Mouse (Mus musculus): ENCODE results near the gene Gm20390. TPM values are rescaled to one million over a fixed set of nuclear protein-coding genes. Genes with fewer than 3 reads are reported as not detected.

Gm20390 gene
- polyA plus RNA-seq, 1 experiment from 2014 or later, result 360 TPM

DNA sequence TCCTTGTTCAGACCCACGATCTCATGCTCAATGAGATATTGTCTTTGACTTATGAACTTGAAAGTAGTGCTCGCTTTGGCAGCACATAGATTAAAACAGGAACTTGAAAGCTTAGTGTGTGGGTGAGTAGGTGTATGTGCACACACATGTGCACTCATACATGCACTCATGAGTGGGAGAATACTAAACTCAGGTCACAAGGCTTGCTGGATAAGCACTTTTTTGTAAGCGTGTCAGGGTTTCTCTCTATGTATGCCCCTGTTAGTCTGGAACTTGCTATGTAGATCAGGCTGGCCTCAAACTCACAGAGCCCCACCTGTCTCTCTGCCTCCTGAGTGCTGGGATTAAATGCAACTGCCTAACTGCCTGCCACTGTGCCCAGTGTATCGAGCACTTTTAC is 18.9 kb upstream of the Gm20390 start:
- Histone ChIP-seq H3K9ac (replicated peaks) (no peak overlapping the region), H3K27me3 (no peaks in the 10 kb centered on the region), H3K36me3 (no peaks in the 10 kb centered on the region), H3K4me1 (replicated peaks) (no peaks in the 10 kb centered on the region), H3K4me3 (replicated peaks) (no peak overlapping the region), H3K4me2 (replicated peaks) (no peak overlapping the region), H3K27ac (no peak overlapping the region), H3K9me3 (no peaks in the 10 kb centered on the region)
- no peak for ATAC-seq
- 92% methylated on average over 4 of the region's 4 CpGs for WGBS

DNA sequence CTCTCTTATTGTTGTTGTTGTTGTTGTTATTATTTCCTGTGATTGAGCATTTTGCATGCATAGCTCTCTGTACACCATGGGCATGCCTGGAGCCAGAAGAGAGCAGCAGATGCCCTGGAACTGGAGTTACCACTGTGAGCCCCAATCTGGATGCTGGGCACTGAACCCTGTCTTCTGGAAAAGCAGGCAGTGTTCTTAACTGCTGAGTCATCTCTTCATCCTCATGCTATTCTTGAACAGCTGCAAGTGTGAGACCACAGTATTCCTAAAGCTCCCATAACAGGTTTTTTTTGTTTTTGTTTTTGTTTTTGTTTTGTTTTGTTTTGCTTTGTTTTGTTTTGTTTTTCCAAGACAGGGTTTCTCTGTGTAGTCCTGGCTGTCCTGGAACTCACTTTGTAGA is 18.2 kb upstream of the Gm20390 start:
- H3K36me3 ChIP-seq, result no peaks in the 10 kb centered on the region
- no peaks in the 10 kb centered on the region for H3K4me1 ChIP-seq (replicated peaks)
- H3K4me3 ChIP-seq (replicated peaks), result no peak overlapping the region
- no peak for ATAC-seq
- H3K9me3 ChIP-seq, result no peaks in the 10 kb centered on the region
- H3K27me3 ChIP-seq, result no peaks in the 10 kb centered on the region
- H3K9ac ChIP-seq (replicated peaks), result no peak overlapping the region
- no peak overlapping the region for H3K4me2 ChIP-seq (replicated peaks)
- H3K27ac ChIP-seq, result no peak overlapping the region

GRCm38 (mm10) chr11:93985265-93985664 is 17.2 kb upstream of the Gm20390 start:
- Histone ChIP-seq H3K9ac (replicated peaks) (no peak overlapping the region), H3K4me3 (replicated peaks) (no peak overlapping the region), H3K36me3 (no peaks in the 10 kb centered on the region), H3K9me3 (no peaks in the 10 kb centered on the region), H3K27me3 (no peaks in the 10 kb centered on the region), H3K4me1 (replicated peaks) (no peaks in the 10 kb centered on the region), H3K27ac (no peak overlapping the region), H3K4me2 (replicated peaks) (no peak overlapping the region)
- ATAC-seq, result no peak
- 84% methylated on average over 5 of the region's 5 CpGs for WGBS

- no peak for ATAC-seq
- WGBS, result 93% methylated on average over 3 of the region's 3 CpGs
- Histone ChIP-seq H3K9me3 (no peaks in the 10 kb centered on the region), H3K4me3 (replicated peaks) (no peak overlapping the region), H3K27me3 (no peaks in the 10 kb centered on the region), H3K4me2 (replicated peaks) (no peak overlapping the region), H3K9ac (replicated peaks) (no peak overlapping the region), H3K27ac (no peak overlapping the region), H3K36me3 (no peaks in the 10 kb centered on the region), H3K4me1 (replicated peaks) (no peaks in the 10 kb centered on the region)
These were observed 16.5 kb upstream of the Gm20390 start for GRCm38 (mm10) chr11:93984619-93985018.

GRCm38 (mm10) chr11:93979502-93980049 is 11.5 kb upstream of the Gm20390 start:
- WGBS, result 62% methylated on average over 6 of the region's 6 CpGs

GRCm38 (mm10) chr11:93972951-93973350 is 4.9 kb upstream of the Gm20390 start:
- Histone ChIP-seq H3K4me3 (replicated peaks) (no peak overlapping the region), H3K27me3 (no peaks in the 10 kb centered on the region), H3K4me2 (replicated peaks) (no peak overlapping the region), H3K9me3 (no peaks in the 10 kb centered on the region), H3K27ac (no peak overlapping the region), H3K36me3 (no peaks in the 10 kb centered on the region), H3K4me1 (replicated peaks) (peaks cover 9% of the 10 kb centered on the region), H3K9ac (replicated peaks) (no peak overlapping the region)
- no peak for ATAC-seq
- 92% methylated on average over 5 of the region's 5 CpGs for WGBS

More at GRCm38 (mm10) chr11:93979502-93980049, 11.5 kb upstream of the Gm20390 start:
- no peaks in the 10 kb centered on the region for H3K36me3 ChIP-seq
- H3K4me2 ChIP-seq (replicated peaks), result no peak overlapping the region
- H3K27me3 ChIP-seq, result no peaks in the 10 kb centered on the region
- H3K27ac ChIP-seq, result no peak overlapping the region
- no peak overlapping the region for H3K4me3 ChIP-seq (replicated peaks)
- H3K9ac ChIP-seq (replicated peaks), result no peak overlapping the region
- no peaks in the 10 kb centered on the region for H3K9me3 ChIP-seq
- ATAC-seq, result no peak
- no peaks in the 10 kb centered on the region for H3K4me1 ChIP-seq (replicated peaks)

- ATAC-seq, result no peak
- Histone ChIP-seq H3K4me2 (replicated peaks) (no peak overlapping the region), H3K4me3 (replicated peaks) (no peak overlapping the region), H3K27ac (no peak overlapping the region), H3K9me3 (no peaks in the 10 kb centered on the region), H3K27me3 (no peaks in the 10 kb centered on the region), H3K36me3 (peaks cover 14% of the 10 kb centered on the region), H3K4me1 (replicated peaks) (peaks cover 31% of the 10 kb centered on the region), H3K9ac (replicated peaks) (no peak overlapping the region)
- WGBS, result 65% methylated on average over 1 of the region's 1 CpGs
These were observed 1.7 kb upstream of the Gm20390 start for GRCm38 (mm10) chr11:93969799-93970198.

DNA sequence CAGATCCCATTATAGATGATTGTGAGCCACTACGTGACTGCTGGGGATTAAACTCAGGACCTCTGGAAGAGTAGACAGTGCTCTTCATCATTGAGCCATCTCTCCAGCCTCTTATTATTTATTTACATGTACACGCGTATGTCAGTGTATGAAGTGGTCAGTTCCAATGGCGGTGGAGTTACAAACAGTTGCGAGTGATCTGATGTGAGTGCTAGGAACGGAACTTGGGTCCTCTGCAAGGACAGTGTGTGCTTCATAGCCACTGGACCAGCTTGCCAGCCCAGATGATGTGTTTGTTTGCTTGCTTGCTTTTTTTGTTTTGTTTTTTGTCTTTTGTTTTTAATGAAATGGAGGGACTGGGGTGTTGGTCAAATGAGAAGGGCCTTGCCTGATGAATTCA is 1.1 kb upstream of the Gm20390 start:
- 94% methylated on average over 6 of the region's 6 CpGs for WGBS
- Histone ChIP-seq H3K27ac (0 out of 2 replicates have a peak overlapping the region, but pooled peaks have one; percentile 75), H3K9ac (replicated peaks) (no peak overlapping the region), H3K36me3 (peaks cover 20% of the 10 kb centered on the region), H3K4me2 (replicated peaks) (peak overlapping the region; percentile 32; the same call in 1 of the 2 replicates), H3K4me3 (replicated peaks) (no peak overlapping the region), H3K27me3 (no peaks in the 10 kb centered on the region), H3K9me3 (no peaks in the 10 kb centered on the region), H3K4me1 (replicated peaks) (peaks cover 31% of the 10 kb centered on the region)
- no peak for ATAC-seq

DNA sequence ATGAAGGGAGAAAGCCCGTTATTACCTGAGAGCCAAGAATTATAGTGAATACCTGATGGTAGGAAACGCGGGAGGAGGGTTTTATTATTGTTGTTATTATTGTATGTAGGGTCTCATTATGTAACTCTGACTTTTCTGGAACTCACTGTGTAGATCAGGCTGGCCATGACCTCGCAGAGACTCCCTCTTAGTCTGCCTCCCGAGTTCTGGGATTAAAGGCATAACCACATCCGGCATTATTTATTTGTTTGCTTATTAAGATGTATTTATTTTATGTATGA is 695 bp upstream of the Gm20390 start:
- Histone ChIP-seq H3K27me3 (no peaks in the 10 kb centered on the region), H3K4me3 (replicated peaks) (peak overlapping the region; percentile 74), H3K9me3 (no peaks in the 10 kb centered on the region), H3K4me2 (replicated peaks) (peak overlapping the region; percentile 32), H3K36me3 (peaks cover 24% of the 10 kb centered on the region), H3K4me1 (replicated peaks) (peaks cover 31% of the 10 kb centered on the region), H3K9ac (replicated peaks) (peak overlapping the region; percentile 33; the same call in 1 of the 2 replicates), H3K27ac (peak overlapping the region; percentile 75)
- 43% methylated on average over 6 of the region's 6 CpGs for WGBS
- 0 out of 2 replicates have a peak, but pooled peaks have one; percentile 28 for ATAC-seq

DNA sequence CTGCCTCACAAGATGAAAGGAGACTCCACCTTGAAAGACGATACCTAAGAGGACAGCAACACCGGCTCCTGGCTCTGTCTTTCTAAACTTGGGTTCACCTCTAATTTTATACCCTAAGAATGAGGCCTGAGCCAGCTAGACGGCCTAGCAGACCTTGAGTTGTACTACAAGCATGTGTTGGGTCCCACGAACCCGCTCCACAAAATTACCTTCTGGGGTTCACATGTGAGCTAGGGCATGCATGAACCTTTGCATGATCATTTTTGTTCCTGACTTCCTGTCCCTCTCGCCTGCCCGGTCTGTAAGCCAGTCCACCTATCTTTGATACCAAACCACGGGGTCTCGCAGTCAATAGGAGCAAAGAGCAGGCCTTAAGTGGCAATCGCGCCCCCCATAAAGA is 712 bp downstream of the Gm20390 start:
- Histone ChIP-seq H3K27ac (peak overlapping the region; percentile 75), H3K4me1 (replicated peaks) (peaks cover 34% of the 10 kb centered on the region), H3K4me2 (replicated peaks) (peak overlapping the region; percentile 72), H3K27me3 (no peaks in the 10 kb centered on the region), H3K36me3 (peaks cover 38% of the 10 kb centered on the region), H3K9me3 (no peaks in the 10 kb centered on the region), H3K4me3 (replicated peaks) (peak overlapping the region; percentile 74), H3K9ac (replicated peaks) (peak overlapping the region; percentile 81)
- 6% methylated on average over 11 of the region's 11 CpGs for WGBS
- ATAC-seq, result no peak

DNA sequence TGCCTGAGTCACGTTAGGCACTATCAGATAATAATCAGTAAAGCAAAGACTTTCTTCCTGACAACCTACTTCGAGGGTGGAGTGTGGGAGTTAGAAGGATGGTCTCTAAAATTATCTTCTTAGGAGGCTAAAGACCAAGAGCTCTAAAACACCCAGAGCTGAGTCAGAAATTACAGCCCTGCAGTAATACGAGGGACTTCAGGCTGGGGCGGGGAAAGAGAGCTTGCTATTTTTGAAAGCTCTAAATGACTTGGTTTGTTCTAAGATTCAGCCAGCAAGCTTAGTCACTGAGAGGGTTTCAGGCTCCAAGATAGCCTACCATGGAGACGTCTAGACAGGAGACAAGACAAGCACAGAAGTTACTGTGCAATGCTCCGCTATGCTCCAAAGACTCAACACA is 2.7 kb downstream of the Gm20390 start:
- H3K4me1 ChIP-seq (replicated peaks), result peaks cover 34% of the 10 kb centered on the region
- peaks cover 56% of the 10 kb centered on the region for H3K36me3 ChIP-seq
- 95% methylated on average over 6 of the region's 6 CpGs for WGBS
- no peaks in the 10 kb centered on the region for H3K9me3 ChIP-seq
- no peak overlapping the region for H3K4me2 ChIP-seq (replicated peaks)
- no peak for ATAC-seq
- no peak overlapping the region for H3K27ac ChIP-seq
- no peak overlapping the region for H3K4me3 ChIP-seq (replicated peaks)
- H3K9ac ChIP-seq (replicated peaks), result no peak overlapping the region
- H3K27me3 ChIP-seq, result no peaks in the 10 kb centered on the region

DNA sequence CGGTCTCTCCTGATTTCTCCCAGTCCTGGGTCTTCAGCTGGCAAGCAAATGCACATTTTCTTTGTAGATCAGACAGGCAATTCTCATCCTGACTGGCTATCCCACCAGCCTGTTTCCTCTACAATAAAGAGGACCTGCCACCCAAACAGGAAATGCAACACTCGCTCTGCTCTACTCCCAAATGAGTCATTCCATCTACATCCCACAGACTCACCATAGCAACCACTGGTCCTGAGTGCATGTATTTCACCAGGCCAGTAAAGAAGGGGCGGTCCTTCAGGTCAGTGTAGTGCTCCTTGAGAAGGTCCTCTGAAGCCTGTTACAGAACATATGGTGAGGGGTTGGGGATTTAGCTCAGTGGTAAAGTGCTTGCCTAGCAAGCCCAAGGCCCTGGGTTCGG is 5.1 kb downstream of the Gm20390 start:
- ATAC-seq, result no peak
- Histone ChIP-seq H3K4me2 (replicated peaks) (no peak overlapping the region), H3K27ac (no peak overlapping the region), H3K27me3 (no peaks in the 10 kb centered on the region), H3K36me3 (peaks cover 80% of the 10 kb centered on the region), H3K4me3 (replicated peaks) (no peak overlapping the region), H3K4me1 (replicated peaks) (peaks cover 25% of the 10 kb centered on the region), H3K9ac (replicated peaks) (no peak overlapping the region), H3K9me3 (no peaks in the 10 kb centered on the region)
- 76% methylated on average over 4 of the region's 4 CpGs for WGBS

- Histone ChIP-seq H3K9ac (replicated peaks) (no peak overlapping the region), H3K9me3 (no peaks in the 10 kb centered on the region), H3K27me3 (no peaks in the 10 kb centered on the region), H3K4me2 (replicated peaks) (no peak overlapping the region), H3K27ac (no peak overlapping the region), H3K36me3 (peaks cover 90% of the 10 kb centered on the region), H3K4me1 (replicated peaks) (peaks cover 18% of the 10 kb centered on the region), H3K4me3 (replicated peaks) (no peak overlapping the region)
- WGBS, result 95% methylated on average over 6 of the region's 6 CpGs
- no peak for ATAC-seq
These were observed 6.6 kb downstream of the Gm20390 start for GRCm38 (mm10) chr11:93961482-93961881.

Data from midbrain, embryonic 13.5 days (tissue).